Mouse (Mus musculus) adrenal gland, postnatal 4 days (tissue): ENCODE data around the gene Thap3. TPM values are rescaled to one million over a fixed set of nuclear protein-coding genes. Genes with fewer than 3 reads are reported as not detected.

Source experiments
- DNase-seq, 2 experiments: peaks; one replicate each; pipeline ENCODE4 v3.0.0; 2021 to 2022; ENCODE audit warnings: low spot score in 2 of 2, mixed read lengths in 2 of 2
- total RNA-seq, 2 experiments: library from RNA; stranded (reverse); gene quantifications; 2 replicates each; pipeline ENCODE4 v1.2.3; 2021

The Thap3 gene
- total RNA-seq, 2 experiments from 2014 or later, result 35.6 to 41.8 TPM

DNA sequence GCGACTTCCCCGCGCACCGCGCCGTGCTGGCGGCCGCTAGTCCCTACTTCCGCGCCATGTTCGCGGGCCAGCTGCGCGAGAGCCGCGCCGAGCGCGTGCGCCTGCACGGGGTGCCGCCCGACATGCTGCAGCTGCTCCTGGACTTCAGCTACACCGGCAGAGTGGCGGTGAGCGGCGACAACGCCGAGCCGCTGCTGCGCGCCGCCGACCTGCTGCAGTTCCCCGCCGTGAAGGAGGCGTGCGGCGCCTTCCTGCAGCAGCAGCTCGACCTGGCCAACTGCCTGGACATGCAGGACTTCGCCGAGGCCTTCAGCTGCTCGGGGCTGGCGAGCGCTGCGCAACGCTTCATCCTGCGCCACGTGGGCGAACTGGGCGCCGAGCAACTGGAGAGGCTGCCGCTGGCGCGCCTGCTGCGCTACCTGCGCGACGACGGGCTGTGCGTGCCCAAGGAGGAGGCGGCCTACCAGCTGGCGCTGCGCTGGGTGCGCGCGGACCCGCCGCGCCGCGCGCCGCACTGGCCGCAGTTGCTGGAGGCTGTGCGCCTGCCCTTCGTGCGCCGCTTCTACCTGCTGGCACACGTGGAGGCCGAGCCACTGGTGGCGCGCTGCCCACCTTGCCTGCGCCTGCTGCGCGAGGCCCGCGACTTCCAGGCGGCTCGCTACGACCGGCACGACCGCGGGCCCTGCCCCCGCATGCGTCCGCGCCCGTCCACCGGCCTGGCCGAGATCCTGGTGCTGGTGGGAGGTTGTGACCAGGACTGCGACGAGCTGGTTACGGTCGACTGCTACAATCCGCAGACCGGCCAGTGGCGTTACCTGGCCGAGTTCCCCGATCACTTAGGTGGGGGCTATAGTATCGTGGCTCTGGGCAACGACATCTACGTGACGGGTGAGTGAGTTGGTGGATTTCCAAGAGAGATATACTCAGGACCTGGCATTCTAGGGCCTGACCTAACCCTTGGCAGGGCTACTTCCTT lies 20.6 kb upstream of the Thap3 start:
- DNase-seq, result no peak

DNA sequence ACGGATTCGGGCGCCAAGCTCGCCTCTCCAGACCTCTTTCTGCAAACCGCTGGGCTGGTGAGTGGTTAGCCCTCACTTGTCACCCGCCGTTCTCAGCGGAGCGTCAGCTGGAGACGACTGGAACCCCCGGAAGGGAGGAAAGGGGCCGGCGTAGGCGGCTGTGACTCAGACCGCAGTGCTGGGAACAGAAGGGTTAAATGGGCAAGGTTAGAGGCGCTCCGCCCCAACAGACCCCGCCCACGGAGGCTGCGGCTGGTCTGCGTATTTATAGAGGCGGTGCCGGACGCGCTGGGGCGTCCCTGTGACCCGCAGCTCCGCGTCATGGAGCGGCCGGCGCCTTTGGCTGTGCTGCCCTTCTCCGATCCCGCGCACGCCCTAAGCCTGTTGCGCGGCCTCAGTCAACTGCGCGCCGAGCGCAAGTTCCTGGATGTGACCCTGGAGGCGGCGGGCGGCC lies 19.9 kb upstream of the Thap3 start, which contains the start of gene Klhl21:
Gene Klhl21 (plus strand): TSS at position 182 of the 454 bp plus-strand sequence.
- DNase-seq, result peak; percentile 80 to 87

DNA sequence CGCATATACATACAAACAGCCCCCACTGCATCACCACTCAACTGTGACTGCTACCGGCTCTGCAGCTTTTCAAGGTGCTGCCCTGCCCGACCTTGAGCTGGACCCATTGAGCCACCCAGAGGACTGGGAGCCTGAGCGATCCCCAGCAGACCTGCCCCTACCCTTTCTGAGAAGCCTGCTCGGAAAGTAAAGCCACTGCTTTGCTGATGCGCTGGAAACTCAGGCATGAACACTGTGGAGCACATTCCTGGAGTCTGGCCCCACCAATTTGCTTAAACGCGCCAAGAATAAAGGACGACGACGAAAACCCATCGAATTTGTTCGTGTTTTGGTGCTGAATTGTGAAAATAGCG lies 19.3 kb upstream of the Thap3 start:
- no peak for DNase-seq

- no peak for DNase-seq
Measured at GRCm38 (mm10) chr4:152007481-152008147, 18.8 kb upstream of the Thap3 start.

DNA sequence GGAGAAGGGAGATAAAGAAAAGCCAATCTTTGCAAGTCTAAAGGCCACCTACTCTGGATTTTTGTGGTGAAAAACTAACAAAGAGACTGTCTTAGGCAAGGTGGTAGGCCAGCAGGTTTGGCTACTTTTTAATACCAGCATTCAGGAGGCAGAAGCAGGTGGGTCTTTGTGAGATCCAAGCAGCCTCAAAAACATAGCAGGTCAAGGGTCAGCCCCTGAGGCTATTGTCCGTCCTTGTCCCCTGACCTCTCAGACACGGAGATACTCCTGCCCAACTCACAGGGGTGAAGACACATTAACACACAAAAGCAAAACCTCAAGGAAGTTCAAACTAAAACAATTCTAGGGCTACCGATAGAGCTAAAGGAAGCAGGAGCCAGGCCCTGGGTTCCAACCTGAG lies 18.0 kb upstream of the Thap3 start:
- DNase-seq, result no peak

DNA sequence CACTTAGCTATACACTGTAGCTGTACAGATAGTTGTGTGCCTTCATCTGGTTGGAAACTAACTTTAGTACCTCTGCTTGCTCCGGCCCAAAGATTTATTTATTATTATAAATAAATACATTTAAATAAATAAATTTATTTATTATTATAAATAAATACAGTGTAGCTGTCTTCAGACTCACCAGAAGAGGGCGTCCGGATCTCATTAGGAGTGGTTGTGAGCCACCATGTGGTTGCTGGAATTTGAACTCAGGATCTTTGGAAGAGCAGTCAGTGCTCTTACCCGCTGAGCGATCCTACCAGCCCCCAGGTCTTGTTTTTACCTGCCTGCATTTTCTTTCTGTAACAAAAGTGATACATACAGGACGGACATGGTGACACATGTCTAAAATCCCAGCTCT lies 17.3 kb upstream of the Thap3 start:
- DNase-seq, result no peak

DNA sequence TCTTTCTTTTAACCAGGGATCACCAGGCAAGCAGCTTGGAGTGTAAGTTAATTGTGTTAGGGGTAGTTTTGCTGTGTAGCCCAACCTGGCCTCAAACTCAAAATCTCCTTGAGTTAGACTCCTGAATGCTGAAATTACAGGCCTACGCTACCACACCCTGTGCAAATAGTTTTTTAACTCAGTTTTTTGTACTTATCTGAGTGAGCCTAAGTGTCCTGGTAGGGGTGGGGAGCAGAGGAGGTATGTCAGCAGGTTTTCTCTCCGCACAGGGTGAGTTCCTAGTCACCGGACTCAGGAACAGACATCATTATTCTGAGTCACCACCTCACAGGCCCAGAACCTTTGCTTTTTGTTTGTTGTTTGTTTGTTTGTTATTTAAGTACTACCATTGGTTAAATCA lies 13.3 kb upstream of the Thap3 start:
- no peak for DNase-seq

- DNase-seq, result no peak
Measured at GRCm38 (mm10) chr4:152001335-152001734, 12.5 kb upstream of the Thap3 start.

DNA sequence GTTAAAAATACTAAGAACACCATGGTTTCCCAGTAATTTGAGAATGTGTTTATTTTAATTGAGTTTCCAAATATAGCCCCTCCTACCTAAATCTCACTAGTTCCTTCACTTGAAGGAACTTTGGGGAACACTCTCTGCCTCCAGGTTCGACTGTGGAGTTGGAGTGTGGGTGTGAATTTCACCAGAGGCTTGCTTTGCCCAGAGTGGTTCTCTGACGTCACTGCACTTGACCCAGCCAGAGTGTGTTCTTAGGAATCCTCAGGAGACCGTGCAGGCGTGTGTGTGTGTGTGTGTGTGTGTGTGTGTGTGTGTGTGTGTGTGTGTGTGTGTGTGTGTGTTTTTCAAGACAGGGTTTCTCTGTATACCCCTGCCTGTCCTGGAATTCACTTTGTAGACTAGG lies 12.1 kb upstream of the Thap3 start:
- DNase-seq, result no peak

DNA sequence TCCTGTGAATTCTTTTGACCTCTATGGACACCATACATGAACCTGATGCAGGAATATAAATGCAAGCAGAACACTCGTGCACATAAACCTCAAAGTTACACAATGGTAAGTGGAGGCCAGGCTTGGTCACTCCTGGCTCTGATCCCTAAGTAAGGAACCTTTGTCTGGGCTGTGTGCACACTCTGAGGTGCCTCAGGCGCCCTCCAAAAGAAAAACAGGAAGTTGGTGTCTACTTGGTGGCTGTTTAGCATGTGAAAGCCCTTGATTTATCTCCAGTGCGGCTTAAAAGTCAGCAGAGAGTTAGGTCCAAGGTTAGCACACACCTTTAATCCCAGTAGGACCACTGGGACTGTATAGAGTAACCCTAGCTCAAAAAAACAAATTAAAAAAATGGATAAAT lies 10.7 kb upstream of the Thap3 start:
- no peak for DNase-seq

- no peak for DNase-seq
Measured at GRCm38 (mm10) chr4:151997701-151998100, 8.9 kb upstream of the Thap3 start.

GRCm38 (mm10) chr4:151996951-151997222 lies 8.1 kb upstream of the Thap3 start:
- DNase-seq, result no peak

DNA sequence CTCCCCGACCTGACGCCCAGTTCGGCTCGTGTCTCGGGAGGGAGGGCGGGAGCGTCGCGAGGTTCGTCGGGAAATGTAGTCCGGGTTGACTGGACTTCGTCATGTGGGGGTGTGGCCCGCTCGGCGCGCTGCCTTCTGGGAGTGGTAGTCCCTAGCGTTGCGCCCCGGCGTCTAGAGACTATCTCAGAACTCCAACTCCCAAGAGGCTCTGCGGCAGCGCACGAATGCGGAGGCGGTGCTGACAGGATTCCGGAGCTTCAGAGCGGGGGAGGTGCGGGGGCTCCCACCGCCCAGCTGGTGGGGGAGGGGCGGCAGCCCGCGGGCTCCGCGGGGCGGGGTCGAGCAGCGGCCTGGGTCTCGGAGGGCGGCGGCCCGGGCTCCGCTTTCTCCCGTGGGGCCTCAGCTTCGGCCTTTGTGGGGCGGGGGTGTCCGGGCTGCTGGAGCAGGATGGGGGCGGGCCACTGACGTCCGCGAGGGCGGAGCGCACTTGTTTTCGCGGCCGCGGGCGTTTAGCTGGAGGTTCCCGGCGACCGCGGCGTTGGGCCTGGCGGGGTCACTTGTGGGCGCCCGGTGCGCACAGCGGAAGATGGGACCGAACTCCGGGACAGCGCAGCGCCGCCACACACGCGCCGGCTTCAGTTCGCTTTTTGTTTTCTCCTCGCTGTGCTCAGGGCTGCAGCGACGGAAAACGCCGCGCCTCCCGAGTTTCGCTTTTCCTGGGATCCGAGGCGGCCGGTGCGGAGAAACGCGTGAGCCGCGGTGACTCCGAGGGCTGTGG lies 7.6 kb upstream of the Thap3 start, which contains the start of gene Phf13:
Gene Phf13 (minus strand): TSS at position 86 of the 778 bp plus-strand sequence.
- DNase-seq, result peak; percentile 91 to 97

DNA sequence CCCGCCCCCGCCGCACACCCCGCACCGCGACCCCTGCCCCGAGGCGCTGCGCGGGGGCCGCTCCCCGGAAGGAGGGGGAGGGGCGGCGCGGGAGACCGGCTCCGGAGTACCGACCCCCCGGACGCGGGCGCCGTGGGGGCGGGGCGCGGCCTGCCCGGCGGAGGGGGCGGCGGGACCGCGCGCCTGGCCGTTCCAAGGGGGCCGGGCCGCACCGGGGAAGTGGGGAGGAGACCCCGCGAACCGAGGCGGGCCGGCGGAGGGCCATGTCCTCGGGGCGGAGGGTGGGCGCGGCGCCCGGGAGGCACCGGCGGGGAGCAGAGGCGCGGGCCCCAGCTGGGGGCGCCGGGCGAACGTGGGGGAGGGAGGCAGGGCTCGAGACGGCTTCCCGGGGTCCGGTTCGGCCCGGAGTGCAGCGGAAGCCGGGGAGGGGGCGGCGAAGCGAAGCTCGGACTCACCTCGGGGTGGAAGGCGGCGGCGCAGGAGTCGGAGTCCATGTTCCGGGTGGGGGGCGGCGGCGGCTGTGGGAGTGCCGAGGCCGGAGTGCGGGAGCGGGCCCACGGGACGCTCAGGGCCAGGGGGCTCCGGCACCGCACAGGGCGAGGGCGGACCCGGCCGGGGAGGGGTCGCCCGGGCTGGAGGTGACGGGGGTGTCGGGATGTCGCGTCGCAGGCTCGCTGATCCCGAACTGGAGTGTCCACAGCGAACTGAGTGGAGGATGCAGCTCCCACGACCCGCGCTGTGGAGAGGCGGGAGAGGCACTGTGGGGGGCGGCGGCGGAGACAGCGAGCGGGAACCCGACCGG lies 6.8 kb upstream of the Thap3 start:
- DNase-seq, result peak in 1 of 2 experiments; percentile 25

- DNase-seq, result no peak
Measured at GRCm38 (mm10) chr4:151994228-151995171, 5.7 kb upstream of the Thap3 start.

GRCm38 (mm10) chr4:151993035-151993434 lies 4.2 kb upstream of the Thap3 start:
- DNase-seq, result no peak

DNA sequence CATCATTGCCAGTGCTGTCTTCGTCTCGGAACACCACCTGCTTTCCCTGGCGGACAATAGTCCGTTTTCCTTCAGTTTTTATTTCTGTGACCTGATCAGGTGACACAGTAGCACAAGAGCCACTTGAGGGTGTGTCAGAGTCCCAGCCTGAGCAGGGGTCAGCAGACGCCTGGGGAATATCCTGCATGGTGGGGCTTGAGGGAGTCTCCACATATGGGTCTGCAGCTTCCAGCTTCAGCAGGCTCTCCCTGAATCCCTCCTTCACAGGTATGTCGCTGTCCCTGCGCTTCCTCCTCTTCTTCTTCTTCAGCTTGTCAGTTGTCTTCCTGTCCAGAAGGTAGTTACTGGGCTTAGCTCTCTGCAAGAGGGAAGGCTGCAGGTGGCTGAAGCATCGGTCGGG lies 3.3 kb upstream of the Thap3 start:
- no peak for DNase-seq

DNA sequence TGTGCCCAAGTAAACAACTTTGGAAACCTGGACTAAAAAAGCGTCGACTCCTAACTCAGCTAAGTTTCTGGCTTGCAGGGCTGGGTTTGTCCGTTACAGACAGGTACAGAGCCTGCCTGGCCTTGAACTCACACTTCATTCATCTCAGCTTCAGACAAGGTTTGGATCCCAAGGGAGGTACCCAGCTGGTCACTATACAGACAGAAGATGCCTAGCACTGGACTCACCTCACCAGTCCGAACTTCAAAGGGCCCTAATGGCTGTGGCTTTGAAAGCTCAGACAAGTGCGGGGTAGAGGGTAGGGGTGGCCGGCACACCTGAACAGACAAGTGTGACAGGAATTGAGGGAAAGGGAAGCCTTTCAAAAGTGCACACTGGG lies 302 bp upstream of the Thap3 start:
- no peak for DNase-seq

- DNase-seq, result no peak
Measured at GRCm38 (mm10) chr4:151988014-151988341, 819 bp downstream of the Thap3 start.

- no peak for DNase-seq
Measured at GRCm38 (mm10) chr4:151986650-151987049, 2.1 kb downstream of the Thap3 start.
